Mouse (Mus musculus) myocyte (in vitro differentiated cells): ENCODE data around the gene Rpp14.

ENCODE experiments used
- E2F4 ChIP-seq: IDR thresholded peaks from one replicate; pipeline ENCODE4 v1.6.1; 2011; ENCODE audit warnings: mild to moderate bottlenecking, control low read depth, moderate library complexity; ENCODE audit not compliant: insufficient read depth
- MAX ChIP-seq: IDR thresholded peaks from one replicate; pipeline ENCODE4 v1.6.1; 2011; ENCODE audit warnings: low read depth, mild to moderate bottlenecking, control low read depth
- MYOG ChIP-seq, 3 experiments: IDR thresholded peaks; one replicate each; pipeline ENCODE4 v1.6.1; 2011; ENCODE audit warnings: control low read depth in 2 of 3, low read depth in 2 of 3, mild to moderate bottlenecking in 2 of 3; ENCODE audit not compliant: insufficient read length in 2 of 3, control insufficient read depth in 1 of 3, insufficient read depth in 1 of 3
- POLR2A ChIP-seq: IDR thresholded peaks from one replicate; pipeline ENCODE4 v1.6.1; 2011; ENCODE audit warnings: low read depth, mild to moderate bottlenecking, control low read depth, moderate library complexity; ENCODE audit not compliant: insufficient read length
- POLR2AphosphoS2 ChIP-seq: IDR thresholded peaks from one replicate; pipeline ENCODE4 v1.6.1; 2011; ENCODE audit warnings: low read depth, control low read depth; ENCODE audit not compliant: insufficient read length
- USF1 ChIP-seq: IDR thresholded peaks from one replicate; pipeline ENCODE4 v1.6.1; 2011; ENCODE audit warnings: low read depth, mild to moderate bottlenecking, control low read depth, moderate library complexity

GRCm38 (mm10) chr14:8114756-8115155 is 34.6 kb downstream of the Rpp14 start:
- TF ChIP-seq POLR2AphosphoS2 (no peak), USF1 (no peak), POLR2A (no peak), MYOG (IDR thresholded peaks at IDR 0.05; ENCODE audit: control insufficient read depth in 1 of 3, insufficient read depth in 1 of 3, insufficient read length in 2 of 3, low read depth in 2 of 3) (no peak), E2F4 (no peak), MAX (no peak)
